Mouse (Mus musculus): ENCODE results near the gene Spata13.

Spata13 gene

DNA sequence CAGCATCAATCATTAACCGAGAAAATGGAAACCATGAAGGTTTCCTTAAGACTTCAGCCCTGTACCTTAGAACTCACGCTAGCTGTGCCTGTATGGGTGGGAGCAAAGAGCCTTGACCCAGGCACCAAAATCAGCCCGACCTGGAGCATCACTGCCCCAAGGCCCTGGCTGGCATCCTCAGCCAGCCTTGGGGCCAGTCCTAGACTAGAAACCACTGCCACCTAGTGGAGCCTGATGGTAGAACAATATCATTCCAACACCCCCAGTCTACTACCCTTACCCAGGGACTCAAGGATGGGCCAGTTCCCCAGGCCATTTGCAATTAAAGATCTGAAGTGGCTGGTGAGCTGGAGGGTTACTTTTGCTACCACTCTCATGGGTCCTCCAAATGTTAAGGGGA lies 156.3 kb downstream of the Spata13 start:
- DNase-seq, result peak; percentile 46

GRCm38 (mm10) chr14:60796600-60797322 lies 163.0 kb downstream of the Spata13 start:
- no peak for DNase-seq

- DNase-seq, result no peak
These were observed 163.8 kb downstream of the Spata13 start for GRCm38 (mm10) chr14:60797596-60797995.

- no peak for DNase-seq
These were observed 164.9 kb downstream of the Spata13 start for GRCm38 (mm10) chr14:60798721-60799120.

- DNase-seq, result no peak
These were observed 166.2 kb downstream of the Spata13 start for GRCm38 (mm10) chr14:60799762-60800728.

- DNase-seq, result no peak
These were observed 168.2 kb downstream of the Spata13 start for GRCm38 (mm10) chr14:60802026-60802425.

DNA sequence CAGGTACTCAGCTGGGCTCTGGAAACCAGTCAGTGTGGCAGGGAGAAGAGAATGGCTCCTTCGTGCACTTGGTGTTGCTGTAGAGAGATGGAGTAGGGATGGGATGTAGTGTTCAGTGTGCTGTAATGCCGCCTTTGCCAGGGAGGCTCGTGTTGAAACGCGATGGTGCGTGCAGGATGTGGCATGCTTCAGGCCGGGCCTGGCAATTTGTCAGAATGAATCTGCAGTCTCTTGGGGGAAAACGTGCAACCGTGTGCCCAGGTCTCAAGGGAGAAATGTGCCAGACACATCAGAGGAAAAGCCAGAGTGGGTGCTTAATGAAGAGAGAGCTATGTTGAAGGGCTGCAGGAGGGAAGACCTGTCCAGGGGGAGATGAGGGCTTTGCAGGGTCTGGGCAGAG lies 171.2 kb downstream of the Spata13 start:
- no peak for DNase-seq

GRCm38 (mm10) chr14:60805871-60806270 lies 172.1 kb downstream of the Spata13 start:
- DNase-seq, result no peak

DNA sequence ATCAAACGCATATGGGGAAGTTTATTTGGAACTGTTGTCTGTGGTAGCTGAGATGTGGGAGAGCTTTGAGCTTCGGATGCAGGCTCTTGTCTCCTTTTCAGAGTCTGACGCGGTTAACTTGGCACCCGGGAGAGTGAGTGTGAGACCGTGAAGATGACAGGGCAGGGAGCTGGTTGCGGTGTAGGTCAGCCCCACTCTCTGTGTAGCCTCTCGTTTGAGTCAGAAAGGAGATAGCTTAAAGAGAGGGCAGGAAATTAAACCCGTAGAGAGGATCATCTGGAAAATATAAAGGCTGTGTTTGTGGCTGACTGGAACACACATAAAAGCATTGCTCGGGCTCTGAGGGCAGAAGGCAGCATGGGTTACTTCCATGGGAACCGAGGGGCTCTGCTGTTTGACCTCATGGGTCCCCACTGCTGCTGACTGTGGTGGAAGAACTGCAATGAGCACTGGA lies 173.1 kb downstream of the Spata13 start:
- DNase-seq, result no peak

DNA sequence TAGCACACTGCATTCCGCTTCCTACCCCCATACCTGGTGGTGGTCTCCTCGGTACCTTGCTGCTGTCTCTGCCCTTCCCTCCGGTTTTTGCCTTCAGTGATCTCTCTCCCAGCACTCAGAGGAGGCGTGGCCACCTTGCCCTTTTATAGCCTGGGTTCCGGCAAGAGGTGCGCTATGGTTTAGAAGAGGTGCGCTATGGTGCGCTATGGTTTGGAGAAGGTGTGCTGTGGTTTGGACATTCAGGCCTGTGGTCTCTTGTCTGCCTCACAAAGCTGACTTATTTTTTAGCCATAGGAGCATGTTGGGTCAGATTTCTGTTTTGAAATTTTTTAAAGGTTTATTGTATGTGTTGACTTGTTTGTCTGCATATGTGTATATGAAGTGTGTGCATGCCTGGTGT lies 176.1 kb downstream of the Spata13 start:
- no peak for DNase-seq

GRCm38 (mm10) chr14:60811547-60811946 lies 177.7 kb downstream of the Spata13 start:
- DNase-seq, result no peak

Measured in cerebellum, adult 11 months (tissue).